Mouse (Mus musculus) retina, postnatal 7 days (tissue): ENCODE measurements around the gene Uts2b.

Source experiments
- DNase-seq: peaks from one replicate; pipeline ENCODE4 v3.0.0-alpha.2; 2012; ENCODE audit warnings: low read depth, low spot score

Uts2b gene

DNA sequence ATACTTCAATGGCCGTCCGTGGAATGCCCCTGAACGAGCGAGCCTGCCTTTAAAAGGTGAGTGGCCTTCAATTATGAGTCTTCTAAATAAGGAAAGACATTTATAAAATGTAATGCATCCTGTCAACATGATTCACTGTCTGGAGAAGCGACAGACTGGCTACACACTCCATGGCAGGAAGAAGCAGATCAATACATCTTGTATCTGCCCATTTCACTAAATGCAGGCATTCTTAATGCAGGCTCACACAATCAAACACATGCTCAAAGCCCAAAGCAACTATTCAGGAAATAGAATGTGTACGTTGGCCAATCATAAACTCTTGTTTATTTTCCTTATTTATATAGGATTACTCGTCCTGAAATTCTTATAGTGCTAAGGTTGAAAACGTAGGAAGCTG lies at the start of gene Uts2b:
TSS of gene Uts2b (minus strand) at position 49 of the 400 bp plus-strand sequence.
- DNase-seq = no peak

DNA sequence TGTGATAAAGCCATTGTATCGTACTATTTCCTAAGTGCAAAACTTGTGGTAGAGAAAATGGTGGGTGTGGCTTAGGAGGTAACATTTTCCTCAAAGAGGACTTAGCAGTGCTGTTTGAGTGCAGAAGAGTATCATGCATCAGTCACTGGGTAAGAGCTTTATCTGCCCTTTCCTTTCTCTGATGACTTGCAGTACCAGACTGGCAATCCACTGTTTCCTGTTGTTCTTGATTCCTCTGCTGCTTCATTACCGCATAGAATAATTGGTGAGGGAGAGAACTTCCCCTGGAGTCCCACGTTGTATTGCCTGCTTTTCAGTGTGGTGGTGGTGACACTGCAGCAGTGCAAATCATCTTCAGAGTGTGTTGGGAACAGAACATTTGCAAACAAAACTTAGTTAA lies 47.6 kb upstream of the Uts2b start:
- DNase-seq = no peak

DNA sequence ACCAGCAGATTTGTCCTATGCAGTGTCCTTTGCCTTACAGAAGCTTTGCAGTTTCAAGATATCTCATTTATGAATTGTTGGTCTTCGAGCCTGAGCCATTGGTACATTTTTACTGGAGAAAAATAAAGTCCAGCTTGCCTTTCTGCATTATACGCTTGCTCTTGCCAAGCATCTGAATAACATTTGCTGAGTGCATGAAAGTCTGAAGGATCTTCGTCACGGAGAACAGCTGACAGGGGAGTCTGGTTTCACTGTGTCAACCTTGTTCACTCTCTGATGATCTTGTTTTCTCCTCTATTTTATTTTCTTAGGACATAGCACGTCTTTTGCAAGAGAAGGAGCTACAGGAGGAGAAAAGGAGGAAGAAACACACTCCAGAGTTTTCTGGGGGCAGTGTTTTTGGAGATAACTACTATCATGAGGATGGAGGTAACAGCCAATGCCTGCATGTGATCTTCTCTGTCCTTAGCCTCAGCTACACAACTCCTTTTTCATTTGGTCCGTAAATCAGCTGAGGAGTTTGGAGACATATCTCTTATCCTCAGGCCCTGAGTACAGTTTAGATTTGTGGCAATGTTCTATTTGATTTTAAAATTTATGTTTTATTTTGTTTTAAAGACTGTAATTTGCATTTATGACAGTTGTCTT lies 47.0 kb upstream of the Uts2b start:
- DNase-seq = no peak

DNA sequence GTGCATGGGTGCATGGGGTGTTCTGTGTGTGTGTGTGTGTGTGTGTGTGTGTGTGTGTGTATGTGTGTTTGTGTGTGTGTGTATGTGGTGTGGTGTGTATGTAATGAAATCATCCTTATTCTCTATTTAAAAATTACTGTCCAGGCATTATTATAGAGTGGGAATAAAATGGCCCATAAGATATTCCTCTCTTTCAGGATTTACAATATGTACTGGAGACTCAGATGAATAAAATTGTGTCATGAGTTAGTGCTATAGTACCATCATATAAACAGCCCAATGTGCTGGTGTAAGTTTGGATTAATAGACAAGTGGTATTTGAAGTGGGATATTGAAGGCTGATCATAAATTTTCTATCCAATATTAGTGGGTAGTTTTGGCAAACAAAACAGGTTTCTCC lies 34.1 kb upstream of the Uts2b start:
- no peak for DNase-seq

DNA sequence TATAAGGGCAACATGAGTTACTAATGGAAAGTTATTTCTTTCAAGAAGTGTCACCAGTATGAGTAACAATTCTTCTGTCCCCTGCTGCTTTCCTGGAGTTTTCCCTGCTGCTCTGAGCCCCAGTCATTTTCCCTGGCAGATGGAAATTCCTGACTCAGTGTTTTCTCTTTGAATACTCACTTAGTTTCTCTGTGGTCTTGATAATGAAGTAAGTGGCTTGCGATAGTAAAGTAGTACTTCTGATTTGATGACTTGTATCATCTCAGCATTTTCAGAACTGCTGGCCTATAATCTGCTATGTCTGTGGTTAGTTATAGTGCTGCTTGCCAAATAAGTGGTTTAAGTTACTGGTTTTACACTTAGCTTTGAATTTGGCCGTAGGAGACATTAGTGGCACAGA lies 31.5 kb upstream of the Uts2b start:
- DNase-seq = no peak

DNA sequence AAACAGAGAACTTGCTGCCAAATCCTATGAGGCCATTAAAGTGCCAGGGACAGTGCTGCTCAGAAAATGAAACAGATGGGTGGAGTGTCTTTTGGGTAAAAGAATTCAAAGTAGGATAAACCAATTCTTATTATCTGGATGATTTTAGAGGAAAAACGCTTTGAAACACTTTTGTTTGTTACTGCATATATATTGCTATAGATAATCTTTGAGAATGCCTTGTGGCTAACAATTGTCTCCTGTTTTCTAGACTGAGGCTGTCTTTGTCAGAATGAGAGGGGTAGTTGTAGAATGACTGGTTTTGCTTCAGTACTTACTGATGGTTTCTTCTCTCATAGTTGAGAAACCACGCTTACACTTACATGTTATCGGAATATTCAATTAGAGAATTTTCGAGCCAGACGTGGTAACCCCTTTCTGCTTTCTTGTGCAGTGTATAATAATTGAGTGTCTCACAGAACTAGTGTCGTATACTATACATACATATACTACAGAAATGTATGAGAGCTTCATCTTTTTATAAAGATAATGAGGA lies 29.7 kb upstream of the Uts2b start:
- DNase-seq = no peak

DNA sequence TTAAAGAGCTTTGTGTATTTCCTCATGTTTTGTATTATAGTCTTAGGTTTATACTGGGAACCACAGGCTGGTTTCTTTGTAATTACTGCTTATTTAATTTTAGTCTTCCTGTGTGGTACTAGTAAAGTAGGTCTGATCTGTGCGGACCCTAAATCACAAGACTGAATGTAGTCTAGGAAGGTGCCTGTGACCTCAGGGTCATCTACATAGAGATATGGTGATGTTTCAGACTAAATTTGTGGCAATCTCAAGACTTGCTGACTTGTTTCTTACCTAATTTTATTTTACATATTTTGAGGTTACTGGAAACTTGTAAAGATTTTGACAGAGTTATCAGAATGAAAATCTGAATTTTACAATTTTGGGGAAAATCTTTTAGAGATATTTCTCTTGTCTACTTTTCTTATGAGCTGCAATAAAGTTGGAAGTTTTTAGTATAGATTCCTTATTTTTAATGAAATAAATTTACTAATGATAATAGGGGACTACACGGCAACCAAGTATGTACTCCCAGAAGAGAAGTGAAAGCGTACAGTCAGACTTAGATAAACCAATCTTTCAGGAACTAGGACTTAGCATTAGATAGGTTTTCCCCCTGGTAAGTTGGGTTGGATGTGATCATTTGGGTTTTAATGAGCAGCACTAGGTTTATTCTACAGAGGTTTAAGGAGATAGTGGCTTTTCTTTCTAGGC lies 29.1 kb upstream of the Uts2b start:
- DNase-seq = no peak

DNA sequence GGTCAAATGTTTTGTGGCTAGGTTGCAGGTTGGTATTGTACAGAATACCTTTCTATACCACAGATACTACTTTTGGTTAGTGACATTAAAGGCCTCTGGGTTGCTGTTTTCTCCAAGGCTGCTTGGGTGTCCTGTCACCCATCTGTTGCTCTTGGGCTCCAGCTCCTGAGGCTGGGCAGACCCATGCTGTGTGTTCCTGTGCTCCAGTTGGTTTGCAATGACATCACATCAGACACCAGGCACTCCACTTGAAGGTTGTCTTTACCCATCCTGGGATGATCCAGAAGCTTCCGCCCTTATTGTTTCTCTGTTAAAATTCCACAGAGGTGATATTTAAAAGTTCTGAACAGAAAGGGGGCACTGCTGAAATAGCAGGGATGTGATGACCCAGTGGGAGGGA lies 26.9 kb upstream of the Uts2b start:
- DNase-seq = no peak

DNA sequence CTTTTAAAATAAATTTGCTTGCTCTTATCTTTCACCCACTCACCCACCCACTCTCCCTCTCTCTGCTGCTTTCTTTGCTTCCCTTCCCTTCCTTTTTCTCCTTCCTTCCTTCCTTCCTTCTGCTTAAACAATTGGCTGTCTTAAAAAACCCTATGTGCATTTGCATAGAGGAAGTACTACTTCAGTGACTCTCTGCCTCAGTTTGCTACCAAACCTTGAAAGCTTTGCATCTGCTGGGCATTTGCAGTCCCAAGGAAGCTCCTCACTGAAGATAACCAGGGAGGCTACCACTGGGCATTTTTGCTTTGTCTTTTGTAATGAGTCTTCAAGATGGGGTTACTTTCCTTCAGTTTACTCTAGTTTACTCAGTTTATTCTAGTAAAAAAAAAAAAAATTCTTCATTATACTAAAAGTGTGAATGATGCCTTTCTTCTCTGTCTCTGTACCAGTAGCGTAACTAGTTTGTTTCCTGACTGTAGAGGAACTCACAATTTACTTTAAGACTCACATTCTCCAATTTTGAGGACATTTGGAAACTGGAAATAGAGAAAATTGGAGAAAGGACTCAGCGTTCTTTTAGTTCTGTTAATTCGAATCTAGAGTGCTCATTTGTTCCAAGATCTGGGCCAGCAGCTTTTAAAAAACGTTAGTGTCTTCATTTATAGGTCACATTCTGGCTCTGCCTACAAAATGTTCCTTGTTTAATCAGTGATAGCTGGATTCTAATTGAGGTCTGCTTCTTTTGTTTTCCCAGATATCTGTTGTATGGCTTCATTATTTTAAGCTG lies 25.4 kb upstream of the Uts2b start:
- no peak for DNase-seq

DNA sequence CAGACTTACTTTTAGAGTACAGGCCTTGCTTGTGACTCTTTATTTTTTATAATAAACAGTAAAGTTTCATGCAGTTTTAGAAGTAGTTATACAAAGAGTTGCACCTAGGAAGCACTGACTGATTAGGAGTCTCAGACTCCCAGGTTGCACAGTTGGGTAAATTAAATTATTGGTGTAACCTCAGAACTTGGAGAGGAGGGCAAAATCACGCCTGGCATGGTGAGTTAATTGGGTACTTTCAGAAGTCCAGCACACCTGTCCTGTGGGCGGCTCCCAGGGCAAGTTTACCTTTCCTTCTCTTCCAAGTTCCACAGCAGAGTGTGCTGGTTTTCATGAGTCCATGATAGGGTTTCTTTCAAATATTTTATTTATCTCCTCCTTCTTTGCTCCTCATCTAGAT lies 21.8 kb upstream of the Uts2b start:
- no peak for DNase-seq

DNA sequence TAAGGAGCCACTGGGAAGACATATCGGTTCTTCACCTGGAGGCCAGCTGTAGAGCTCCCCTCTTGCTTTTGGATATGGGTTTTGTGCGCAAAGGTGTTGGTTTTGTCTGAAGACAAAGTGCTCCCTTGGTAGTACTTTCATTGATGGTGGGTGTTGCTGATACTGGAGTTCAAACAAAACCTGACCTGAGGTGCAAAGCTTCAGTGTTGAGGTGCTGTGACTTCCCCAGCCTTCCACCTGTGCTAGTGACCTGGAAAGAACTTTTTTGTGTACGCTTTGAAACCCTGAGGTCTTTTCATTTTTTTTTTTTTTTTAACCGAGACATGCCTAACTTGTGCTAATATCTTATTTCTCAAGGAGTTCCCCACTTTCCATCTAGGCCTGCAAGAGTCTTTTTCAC lies 20.3 kb upstream of the Uts2b start:
- DNase-seq = no peak

DNA sequence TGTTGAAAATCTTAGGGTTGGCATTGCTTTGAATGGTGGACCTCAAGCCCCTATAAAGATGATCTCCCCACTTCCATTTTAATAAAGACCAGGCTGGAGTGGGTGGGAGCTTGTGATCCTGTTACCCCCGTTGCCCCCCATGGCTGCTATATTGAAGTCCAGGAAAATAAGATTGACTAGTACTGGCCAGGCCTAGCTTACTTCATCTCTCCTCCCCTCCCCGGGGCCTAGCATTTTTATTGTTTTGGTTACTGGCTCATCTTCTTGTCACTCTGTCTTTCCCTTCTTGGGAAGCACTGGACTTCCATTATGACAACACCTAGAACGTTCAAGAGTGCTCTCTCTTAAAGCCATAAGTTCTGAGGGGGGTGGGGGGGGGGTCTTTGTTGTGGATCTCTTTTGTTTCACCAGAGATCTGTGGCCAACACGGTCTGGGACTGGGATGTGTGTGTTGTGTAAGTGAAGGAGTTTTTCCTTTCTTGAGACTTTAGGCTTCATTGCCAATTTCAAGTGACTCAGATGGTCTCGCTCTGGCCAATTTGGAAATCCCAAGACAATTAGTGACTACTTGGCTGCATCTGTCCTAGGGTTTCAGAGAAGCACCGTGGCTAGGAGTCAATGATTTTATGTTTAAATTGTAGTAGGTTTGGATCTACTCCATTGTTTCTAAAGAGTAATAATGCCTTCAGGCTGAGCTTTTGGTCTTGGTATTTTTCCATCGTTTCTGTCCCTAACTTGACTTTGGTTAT lies 19.7 kb upstream of the Uts2b start:
- DNase-seq = no peak

DNA sequence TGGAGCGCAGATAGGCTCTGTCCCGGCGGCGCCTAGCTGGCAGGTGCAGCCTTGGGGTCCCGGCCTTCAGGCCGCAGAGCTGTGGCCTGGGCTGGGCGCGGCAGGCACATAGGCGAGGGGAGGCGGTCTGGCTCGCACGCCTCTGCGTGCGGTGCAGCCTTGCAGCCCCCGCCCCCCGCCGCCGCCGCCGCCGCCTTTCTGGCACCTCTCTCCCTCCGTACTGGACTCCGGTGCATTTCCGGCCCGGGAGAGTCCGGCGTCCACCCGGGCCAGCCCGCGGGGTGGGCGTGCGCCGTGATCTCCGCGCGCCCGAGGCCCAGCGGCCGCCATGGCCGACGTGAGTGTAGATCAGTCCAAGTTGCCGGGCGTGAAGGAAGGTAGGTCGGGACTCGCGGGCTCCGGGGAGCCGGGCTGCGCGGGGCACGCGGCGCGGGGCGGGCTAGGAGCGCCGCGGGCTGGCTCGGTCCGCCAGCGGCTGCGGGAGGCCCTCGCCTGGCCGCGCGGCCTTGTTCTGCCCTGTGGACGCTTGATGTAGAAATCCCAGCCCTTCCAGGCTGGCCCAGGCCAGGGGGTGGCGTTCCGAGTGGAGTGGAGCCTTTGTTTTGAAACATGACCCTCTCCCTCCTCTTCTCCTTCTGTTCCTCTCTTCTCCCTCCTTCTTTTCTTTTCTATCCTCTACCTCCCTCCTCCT lies 18.9 kb upstream of the Uts2b start, which contains the start of gene Ccdc50:
TSS of gene Ccdc50 (plus strand) at position 109 of the 691 bp plus-strand sequence.
- peak; percentile 61 for DNase-seq

DNA sequence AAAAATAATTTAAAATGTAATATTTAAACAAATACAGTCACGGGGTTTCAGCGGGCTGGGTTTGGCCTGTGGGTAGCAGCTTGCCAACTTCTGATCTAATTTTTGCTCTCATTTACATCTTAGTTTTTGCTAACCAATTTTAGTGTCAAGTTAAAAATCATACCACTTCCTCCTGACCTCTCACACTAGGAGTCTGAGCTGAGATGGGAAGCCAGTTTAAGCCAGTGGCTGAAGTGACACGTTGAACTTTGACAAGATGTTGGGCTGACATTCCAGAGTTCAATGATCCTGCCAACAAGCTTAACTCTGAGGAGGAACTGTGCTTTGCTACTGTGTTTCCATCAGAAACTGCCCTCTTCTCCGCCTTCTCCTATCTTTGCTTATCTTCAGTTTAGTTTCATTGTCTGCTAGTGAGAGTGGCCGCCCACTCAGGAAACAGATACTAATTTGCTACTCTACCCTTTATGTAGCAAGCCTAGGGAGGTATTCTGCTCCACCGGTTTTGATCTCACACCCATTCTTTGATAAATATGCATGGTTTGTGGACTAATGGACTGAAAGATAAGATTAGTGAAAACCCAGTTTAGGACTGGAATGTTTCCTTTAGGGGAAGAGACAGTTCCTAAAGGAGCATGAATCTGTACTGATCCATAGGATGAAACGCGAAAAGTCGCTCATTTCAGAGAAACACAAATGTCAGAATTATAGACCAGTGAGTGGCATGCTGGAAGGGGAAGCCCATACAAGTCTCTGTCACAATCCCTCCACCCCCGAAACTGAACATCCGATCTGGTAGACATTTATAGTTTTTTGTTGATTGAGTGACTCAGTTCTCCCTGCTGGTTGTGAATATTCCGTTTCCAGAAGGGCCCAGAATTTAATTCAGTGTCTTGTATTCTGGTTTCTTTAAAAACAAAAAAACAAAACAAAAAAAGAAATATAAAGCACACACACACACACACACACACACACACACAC lies 17.9 kb upstream of the Uts2b start:
- no peak for DNase-seq

DNA sequence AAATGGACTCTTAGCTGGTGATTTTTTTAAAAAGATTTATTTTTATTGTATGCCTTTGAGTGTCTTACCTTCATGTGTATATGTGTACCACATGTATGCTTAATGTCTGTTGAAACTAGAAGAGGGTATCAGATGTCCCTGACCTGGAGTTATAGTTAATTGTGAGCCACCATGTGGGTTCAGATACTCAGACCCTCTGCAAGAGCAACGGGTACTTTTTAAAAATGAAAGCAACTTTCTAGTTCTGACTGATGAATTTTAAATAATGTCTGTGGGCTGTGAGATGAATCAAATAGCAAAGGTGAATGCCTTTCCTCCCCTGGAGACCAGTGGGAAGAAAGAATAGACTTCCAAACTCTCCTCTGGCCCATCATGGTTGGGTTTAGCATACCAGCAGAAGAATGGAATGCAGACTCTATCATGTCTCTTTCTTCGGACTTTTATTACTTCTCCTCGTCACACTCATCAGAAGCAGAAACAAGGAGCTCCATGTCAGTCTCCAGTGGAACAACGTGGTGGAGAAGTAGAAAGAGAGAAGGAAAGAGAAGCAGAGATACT lies 16.9 kb upstream of the Uts2b start:
- DNase-seq = no peak

DNA sequence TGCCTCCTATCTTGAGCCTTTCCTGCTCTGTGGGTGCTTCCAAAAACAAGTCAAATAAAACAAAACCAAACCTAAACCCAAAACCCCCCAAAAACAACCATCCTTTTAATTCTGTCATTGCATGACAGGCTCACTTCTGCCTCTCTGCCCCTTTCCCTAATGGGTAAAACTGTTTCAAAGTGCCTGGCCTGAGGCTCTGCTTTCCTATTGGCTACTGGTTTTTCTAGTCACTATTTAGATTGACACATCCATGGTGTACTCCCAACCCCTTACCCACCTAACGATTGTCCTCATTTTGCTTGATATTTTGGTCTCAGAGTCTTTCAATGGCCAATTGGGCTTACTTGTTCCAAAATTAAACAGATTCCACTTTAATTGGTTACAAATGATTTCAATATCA lies 15.6 kb upstream of the Uts2b start:
- DNase-seq = no peak

DNA sequence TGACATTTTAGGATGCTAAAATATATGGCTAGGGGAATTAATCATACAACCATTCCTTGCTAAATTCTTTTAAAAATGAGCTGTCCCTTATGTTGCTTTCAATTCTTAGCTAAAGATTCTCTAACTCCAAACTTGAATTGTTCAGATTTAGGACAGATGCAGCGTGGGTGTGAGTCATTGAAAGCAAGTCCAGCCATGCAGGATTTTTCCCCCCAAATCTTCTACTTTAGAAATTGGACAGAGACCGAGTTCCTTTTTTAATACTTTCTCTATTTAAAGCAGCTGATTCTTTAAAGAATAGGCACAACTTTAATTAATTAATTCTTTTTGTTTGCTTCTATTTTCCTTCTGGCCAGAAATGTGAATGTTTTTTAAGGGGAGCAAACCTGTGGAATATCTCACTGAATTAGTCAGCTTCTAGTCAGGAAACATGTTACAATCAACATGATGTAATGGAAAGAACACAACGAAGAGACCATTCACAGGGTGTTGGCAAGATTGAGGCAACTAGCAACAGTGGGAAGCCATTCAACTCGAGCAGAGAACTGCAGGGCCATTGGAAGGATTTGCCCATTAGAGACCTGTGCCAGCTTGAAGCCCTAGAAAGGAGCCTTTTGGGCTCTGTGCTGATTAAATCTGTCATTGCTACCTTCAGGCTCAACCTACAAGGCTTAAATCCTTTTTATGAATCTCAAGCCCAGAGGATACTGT lies 15.0 kb upstream of the Uts2b start:
- no peak for DNase-seq

DNA sequence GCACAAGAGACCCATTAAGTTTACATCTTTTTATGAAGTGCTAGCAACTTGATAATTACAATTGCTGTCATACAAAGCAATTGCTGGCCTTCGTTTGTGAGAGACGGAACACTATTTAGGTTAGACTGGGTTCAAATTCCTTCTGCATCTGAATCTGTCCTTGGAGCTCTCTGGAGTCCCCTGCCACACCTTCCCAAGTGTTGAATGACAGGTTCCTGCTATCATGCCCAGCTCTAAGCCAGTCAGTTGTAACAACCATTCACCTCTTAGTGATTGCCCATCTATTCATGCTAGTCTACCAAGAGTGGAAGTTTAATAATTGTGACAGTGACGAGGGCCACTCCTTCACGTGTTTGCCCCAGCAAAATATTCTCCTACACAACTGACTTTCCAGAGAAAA lies 12.2 kb upstream of the Uts2b start:
- DNase-seq = no peak

DNA sequence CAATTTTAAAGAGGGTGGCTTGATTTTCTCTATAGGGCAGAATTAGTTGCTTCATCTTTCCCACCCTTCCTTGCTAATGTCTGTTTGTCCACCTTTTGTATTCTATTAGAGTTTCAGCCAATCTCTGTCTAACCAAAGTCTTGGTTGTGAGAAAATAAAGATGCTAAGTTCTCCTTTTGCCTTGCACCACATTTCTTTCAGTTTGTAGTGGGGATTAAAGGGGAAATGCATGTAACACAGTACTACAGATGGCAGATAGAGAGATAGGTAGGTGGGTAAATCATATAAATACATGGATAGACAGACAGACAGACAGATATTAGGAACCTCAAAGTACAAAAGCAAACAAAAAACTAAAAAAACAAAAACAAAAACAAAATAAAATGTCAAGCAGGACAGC lies 6.5 kb upstream of the Uts2b start:
- no peak for DNase-seq
